Mouse (Mus musculus): ENCODE data around the gene Scfd2. TPM values are rescaled to one million over a fixed set of nuclear protein-coding genes. Genes with fewer than 3 reads are reported as not detected.

The Scfd2 gene
- polyA plus RNA-seq, 1 experiment: 9.6 TPM

DNA sequence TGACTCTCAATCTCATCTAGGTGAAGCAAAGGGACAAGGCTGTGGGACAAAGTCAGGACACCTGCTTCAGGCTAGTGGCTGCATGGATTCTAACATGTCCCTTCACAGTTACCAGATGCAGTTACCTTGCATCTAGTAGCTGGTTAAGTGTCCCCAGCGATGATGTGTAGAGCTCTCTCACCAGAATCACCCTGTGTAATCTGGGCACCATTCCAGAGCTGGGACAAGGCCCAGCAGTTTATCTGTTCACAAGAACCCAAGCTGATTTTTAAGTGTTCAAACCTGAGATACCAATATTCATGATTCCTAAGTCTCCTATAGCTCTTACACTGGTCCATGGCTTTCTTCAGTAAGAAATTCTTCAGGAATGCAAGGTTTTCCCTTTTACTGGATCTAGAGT lies 264.4 kb downstream of the Scfd2 start:
- Histone ChIP-seq H3K27ac (ENCODE audit: insufficient read depth, low read depth, low read length) (no peak overlapping the region), H3K4me1 (ENCODE audit: control insufficient read depth, insufficient read depth, insufficient read length, low read length) (no peaks in the 10 kb centered on the region), H3K36me3 (ENCODE audit: control insufficient read depth, insufficient read depth, low read length) (no peaks in the 10 kb centered on the region), H3K27me3 (ENCODE audit: control insufficient read depth, insufficient read depth, low read length) (no peaks in the 10 kb centered on the region), H3K4me3 (ENCODE audit: low read depth, low read length) (no peak overlapping the region)
- 50% methylated on average over 1 of the region's 1 CpGs for WGBS
- TF ChIP-seq CTCF (IDR thresholded peaks at IDR 0.05; ENCODE audit: extremely low read depth, insufficient read length, insufficient replicate concordance, low read depth, low read length): no peak
- TF ChIP-seq POLR2A (IDR thresholded peaks at IDR 0.05; ENCODE audit: low read depth, low read length): no peak

GRCm38 (mm10) chr5:74266476-74266819 lies 265.1 kb downstream of the Scfd2 start:
- H3K4me1 ChIP-seq (ENCODE audit: control insufficient read depth, insufficient read depth, insufficient read length, low read length): no peaks in the 10 kb centered on the region
- WGBS: 78% methylated on average over 5 of the region's 5 CpGs
- no peak overlapping the region for H3K27ac ChIP-seq (ENCODE audit: insufficient read depth, low read depth, low read length)
- no peak overlapping the region for H3K4me3 ChIP-seq (ENCODE audit: low read depth, low read length)
- no peaks in the 10 kb centered on the region for H3K36me3 ChIP-seq (ENCODE audit: control insufficient read depth, insufficient read depth, low read length)
- TF ChIP-seq POLR2A (IDR thresholded peaks at IDR 0.05; ENCODE audit: low read depth, low read length) (no peak), CTCF (IDR thresholded peaks at IDR 0.05; ENCODE audit: extremely low read depth, insufficient read length, insufficient replicate concordance, low read depth, low read length) (no peak)
- H3K27me3 ChIP-seq (ENCODE audit: control insufficient read depth, insufficient read depth, low read length): no peaks in the 10 kb centered on the region

- TF ChIP-seq POLR2A (IDR thresholded peaks at IDR 0.05; ENCODE audit: low read depth, low read length) (no peak), CTCF (IDR thresholded peaks at IDR 0.05; ENCODE audit: extremely low read depth, insufficient read length, insufficient replicate concordance, low read depth, low read length) (no peak)
- H3K27me3 ChIP-seq (ENCODE audit: control insufficient read depth, insufficient read depth, low read length): no peaks in the 10 kb centered on the region
- H3K36me3 ChIP-seq (ENCODE audit: control insufficient read depth, insufficient read depth, low read length): no peaks in the 10 kb centered on the region
- no peak overlapping the region for H3K4me3 ChIP-seq (ENCODE audit: low read depth, low read length)
- 73% methylated on average over 13 of the region's 13 CpGs for WGBS
- H3K27ac ChIP-seq (ENCODE audit: insufficient read depth, low read depth, low read length): no peak overlapping the region
- peaks cover 5% of the 10 kb centered on the region; the same call in 1 of the 2 replicates for H3K4me1 ChIP-seq (ENCODE audit: control insufficient read depth, insufficient read depth, insufficient read length, low read length)
Observed at GRCm38 (mm10) chr5:74265601-74266475, 265.7 kb downstream of the Scfd2 start.

GRCm38 (mm10) chr5:74265151-74265550 lies 266.4 kb downstream of the Scfd2 start:
- 90% methylated on average over 6 of the region's 6 CpGs for WGBS
- no peak overlapping the region for H3K27ac ChIP-seq (ENCODE audit: insufficient read depth, low read depth, low read length)

GRCm38 (mm10) chr5:74264541-74264940 lies 267.0 kb downstream of the Scfd2 start:
- H3K4me3 ChIP-seq (ENCODE audit: low read depth, low read length): no peak overlapping the region
- H3K27ac ChIP-seq (ENCODE audit: insufficient read depth, low read depth, low read length): no peak overlapping the region
- no peaks in the 10 kb centered on the region for H3K27me3 ChIP-seq (ENCODE audit: control insufficient read depth, insufficient read depth, low read length)
- H3K36me3 ChIP-seq (ENCODE audit: control insufficient read depth, insufficient read depth, low read length): no peaks in the 10 kb centered on the region
- TF ChIP-seq CTCF (IDR thresholded peaks at IDR 0.05; ENCODE audit: extremely low read depth, insufficient read length, insufficient replicate concordance, low read depth, low read length) (no peak), POLR2A (IDR thresholded peaks at IDR 0.05; ENCODE audit: low read depth, low read length) (no peak)
- peaks cover 8% of the 10 kb centered on the region; the same call in 1 of the 2 replicates for H3K4me1 ChIP-seq (ENCODE audit: control insufficient read depth, insufficient read depth, insufficient read length, low read length)
- 89% methylated on average over 4 of the region's 4 CpGs for WGBS

More at GRCm38 (mm10) chr5:74265151-74265550, 266.4 kb downstream of the Scfd2 start:
- TF ChIP-seq CTCF (IDR thresholded peaks at IDR 0.05; ENCODE audit: extremely low read depth, insufficient read length, insufficient replicate concordance, low read depth, low read length) (no peak), POLR2A (IDR thresholded peaks at IDR 0.05; ENCODE audit: low read depth, low read length) (no peak)
- H3K4me3 ChIP-seq (ENCODE audit: low read depth, low read length): no peak overlapping the region
- no peaks in the 10 kb centered on the region for H3K27me3 ChIP-seq (ENCODE audit: control insufficient read depth, insufficient read depth, low read length)
- H3K4me1 ChIP-seq (ENCODE audit: control insufficient read depth, insufficient read depth, insufficient read length, low read length): peaks cover 6% of the 10 kb centered on the region; the same call in 1 of the 2 replicates
- no peaks in the 10 kb centered on the region for H3K36me3 ChIP-seq (ENCODE audit: control insufficient read depth, insufficient read depth, low read length)

- H3K4me3 ChIP-seq (ENCODE audit: low read depth, low read length): no peak overlapping the region
- H3K27ac ChIP-seq (ENCODE audit: insufficient read depth, low read depth, low read length): 0 out of 2 replicates have a peak overlapping the region, but pooled peaks have one; percentile 8
- no peaks in the 10 kb centered on the region for H3K36me3 ChIP-seq (ENCODE audit: control insufficient read depth, insufficient read depth, low read length)
- WGBS: 24% methylated on average over 6 of the region's 6 CpGs
- no peaks in the 10 kb centered on the region for H3K27me3 ChIP-seq (ENCODE audit: control insufficient read depth, insufficient read depth, low read length)
- TF ChIP-seq POLR2A (IDR thresholded peaks at IDR 0.05; ENCODE audit: low read depth, low read length) (no peak), CTCF (IDR thresholded peaks at IDR 0.05; ENCODE audit: extremely low read depth, insufficient read length, insufficient replicate concordance, low read depth, low read length) (no peak)
- peaks cover 8% of the 10 kb centered on the region; the same call in 1 of the 2 replicates for H3K4me1 ChIP-seq (ENCODE audit: control insufficient read depth, insufficient read depth, insufficient read length, low read length)
Observed at GRCm38 (mm10) chr5:74261016-74261415, 270.5 kb downstream of the Scfd2 start.

DNA sequence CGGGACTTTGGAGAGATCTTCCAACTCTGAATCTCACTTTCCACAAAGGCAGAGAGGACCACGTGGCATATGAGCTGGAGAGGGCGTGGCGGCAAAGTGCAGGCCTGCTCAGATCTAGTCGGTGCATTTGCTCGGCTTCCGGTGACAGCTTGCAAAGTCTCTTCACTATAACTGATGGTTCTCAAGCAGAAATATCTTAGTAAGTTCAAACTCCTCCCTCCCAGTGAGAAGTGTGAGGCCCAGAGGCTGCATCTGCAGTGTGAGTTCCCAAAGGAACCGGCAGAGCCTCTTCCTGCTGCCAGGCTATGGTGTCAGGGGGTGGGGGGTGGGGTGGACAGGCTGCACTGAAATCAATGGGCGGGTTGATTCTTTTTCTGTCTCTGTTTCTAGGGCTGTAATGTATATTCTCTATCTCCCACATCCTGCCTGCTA lies 271.2 kb downstream of the Scfd2 start:
- TF ChIP-seq CTCF (IDR thresholded peaks at IDR 0.05; ENCODE audit: extremely low read depth, insufficient read length, insufficient replicate concordance, low read depth, low read length): no peak
- peaks cover 8% of the 10 kb centered on the region; the same call in 1 of the 2 replicates for H3K4me1 ChIP-seq (ENCODE audit: control insufficient read depth, insufficient read depth, insufficient read length, low read length)
- no peak overlapping the region for H3K27ac ChIP-seq (ENCODE audit: insufficient read depth, low read depth, low read length)
- H3K27me3 ChIP-seq (ENCODE audit: control insufficient read depth, insufficient read depth, low read length): no peaks in the 10 kb centered on the region
- 11% methylated on average over 9 of the region's 9 CpGs for WGBS
- no peak overlapping the region for H3K4me3 ChIP-seq (ENCODE audit: low read depth, low read length)
- no peaks in the 10 kb centered on the region for H3K36me3 ChIP-seq (ENCODE audit: control insufficient read depth, insufficient read depth, low read length)

All from small intestine, adult 2 months (tissue).